Mouse (Mus musculus) c-Kit-positive CD71-positive TER-119-negative erythroid progenitor cells, embryonic 14.5 days (primary cell): ENCODE measurements at regions not wholly inside any gene's neighbourhood (a gene's known extent, or its start where the extent isn't known, plus 50 kb on each side); places are given as distances from the start of the nearest gene placed in this dataset.
A peak's percentile ranks its signal among the peaks of the same experiment; 100 is the strongest.

Source experiments
- DNase-seq: peaks from one replicate; pipeline ENCODE4 v3.0.0-alpha.2; 2013; ENCODE audit warnings: low read depth

DNA sequence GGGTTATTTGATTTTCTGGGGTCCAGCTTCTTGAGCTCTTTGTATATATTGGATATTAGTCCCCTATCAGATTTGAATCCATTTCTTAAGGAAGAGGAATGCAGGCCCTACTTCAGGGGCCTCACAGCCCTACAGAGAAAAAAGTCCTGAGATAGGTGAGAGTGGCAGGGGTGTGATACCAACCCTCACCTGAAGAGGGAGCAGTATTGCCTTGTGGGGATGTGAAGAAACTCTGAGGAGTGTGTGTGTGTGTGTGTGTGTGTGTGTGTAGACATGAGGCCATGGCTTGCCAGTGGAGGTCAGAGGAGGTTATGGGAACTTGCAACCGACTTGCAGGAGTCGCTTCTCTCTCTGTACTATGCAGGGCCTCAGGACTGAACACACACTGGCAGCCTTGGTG is 141.2 kb downstream of the Tex29 start:
- peak; percentile 7 for DNase-seq

DNA sequence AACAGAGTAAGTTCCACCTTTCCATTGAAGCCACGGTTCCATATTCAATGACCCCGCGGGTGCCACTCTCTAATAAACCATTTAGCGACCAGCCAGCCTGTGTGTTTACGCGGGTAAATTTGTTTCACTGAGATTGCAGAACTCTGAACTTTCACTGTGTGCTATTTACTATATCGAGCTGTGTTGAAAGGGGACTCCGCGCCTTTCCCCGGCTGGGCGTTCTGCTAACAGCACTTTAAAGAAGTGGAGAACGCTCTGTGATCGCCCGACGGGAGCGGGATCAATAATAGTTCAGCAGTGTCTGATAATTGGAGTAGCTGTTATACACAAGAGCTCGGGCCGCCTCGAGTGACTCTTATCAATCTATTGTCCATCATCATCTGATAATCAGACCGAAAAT is 149.8 kb downstream of the Tex29 start:
- no peak for DNase-seq

DNA sequence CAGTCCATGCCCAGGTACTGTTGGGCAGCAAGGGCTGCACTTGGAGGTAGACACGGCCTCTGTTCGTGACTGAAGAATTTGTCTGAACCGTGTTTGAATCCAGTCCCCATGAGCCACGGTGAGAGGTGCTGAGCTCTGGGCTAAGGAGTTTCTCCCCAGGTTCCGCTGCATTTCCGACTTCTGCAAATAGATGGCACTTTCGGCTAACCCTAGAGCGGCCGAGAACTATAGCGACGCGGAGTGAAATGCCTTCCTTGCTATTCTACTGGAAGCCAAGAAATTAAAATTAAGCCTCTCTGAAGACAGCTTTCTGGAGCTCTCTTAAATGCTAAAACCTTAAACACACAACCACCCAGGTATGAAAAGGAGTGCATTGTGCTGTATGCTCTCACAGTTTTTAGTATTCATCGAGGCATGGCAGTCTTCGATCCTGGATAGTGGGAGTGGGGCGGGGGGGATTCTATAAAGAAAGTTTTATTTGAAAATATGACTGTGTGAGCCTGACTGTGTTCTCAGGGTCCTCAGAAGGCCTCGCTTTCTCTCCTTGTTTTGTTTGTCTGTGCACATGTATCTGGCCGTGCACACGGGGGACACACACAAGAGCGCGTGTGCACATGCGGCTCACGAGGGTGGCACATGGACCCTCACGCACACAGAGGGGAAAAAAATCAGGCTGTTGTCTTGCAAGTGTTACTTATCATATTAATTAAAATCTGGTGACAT is 159.6 kb downstream of the Tex29 start:
- no peak for DNase-seq

DNA sequence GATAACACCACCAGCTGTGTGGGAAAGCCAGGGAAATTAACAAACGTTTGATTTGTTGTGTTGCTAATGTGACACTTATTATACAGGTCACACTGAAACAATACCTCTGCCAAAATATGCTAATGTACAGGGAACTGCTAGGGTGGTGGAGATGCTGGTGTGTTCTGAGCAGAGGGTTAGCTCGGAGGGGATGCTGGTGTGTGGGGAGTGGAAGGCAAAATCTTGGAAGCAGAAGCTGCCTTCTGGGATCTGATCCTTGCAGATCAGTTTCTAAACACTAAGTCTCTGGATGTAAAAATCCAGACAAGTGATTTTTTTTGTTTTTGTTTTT is 160.2 kb downstream of the Tex29 start:
- DNase-seq: no peak

DNA sequence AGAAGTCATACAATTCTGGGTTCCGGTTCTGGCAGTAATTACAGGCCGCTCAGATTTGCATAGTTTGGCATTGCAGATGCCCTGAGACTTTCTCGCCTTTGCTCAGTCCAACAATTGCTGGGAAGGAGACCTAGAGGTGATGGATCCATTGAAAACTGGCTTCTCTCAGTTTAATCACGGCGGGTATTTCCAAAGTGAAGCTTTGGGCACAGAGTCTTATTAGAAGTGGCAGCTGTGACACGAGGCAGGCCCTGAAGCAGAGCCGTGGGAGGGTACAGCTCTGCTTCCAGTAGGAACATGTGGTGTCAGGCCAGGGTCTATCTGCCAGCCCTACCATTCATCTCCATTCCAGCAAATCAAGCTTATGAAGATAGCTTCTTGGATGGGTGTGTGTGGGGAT is 164.0 kb downstream of the Tex29 start:
- DNase-seq: no peak

DNA sequence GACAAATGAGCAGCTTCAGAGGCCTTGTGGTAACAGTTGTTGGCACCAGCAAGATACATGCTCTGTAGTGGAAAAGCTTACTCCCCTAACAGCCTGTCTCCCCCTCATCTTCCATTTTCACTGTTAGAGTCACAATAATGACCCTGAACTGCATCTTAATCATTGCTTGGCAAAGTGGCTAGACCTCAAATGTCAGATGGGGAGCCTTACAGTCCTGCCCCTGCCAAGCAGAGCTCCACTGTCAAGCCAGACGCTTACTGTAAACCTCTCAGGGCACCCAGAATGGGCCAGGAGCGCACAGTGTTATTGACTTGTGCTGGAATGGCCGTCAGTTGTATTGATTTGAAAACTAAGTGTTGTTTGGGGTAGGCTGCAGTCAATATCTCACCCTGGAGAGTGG is 172.5 kb downstream of the Tex29 start:
- DNase-seq: no peak

DNA sequence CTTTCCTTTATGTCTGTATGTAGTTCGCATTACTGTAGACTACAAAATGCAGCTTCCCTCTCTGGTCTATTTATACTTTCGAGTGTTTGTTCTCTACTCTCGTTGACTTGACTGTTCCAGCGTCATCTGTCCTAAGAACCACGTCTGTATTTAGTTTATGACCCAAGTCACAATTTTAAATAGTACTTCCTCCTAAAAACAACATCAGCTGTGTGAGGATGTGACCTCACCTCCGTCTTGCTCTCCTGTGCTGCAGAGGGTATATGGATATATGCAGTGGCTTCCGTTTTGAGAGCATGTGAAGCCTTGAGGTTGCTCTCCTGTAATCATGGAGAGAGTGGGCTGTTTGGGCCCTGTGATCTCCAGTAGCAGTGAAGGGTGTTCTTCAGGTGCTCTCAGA is 177.5 kb downstream of the Tex29 start:
- DNase-seq: no peak

DNA sequence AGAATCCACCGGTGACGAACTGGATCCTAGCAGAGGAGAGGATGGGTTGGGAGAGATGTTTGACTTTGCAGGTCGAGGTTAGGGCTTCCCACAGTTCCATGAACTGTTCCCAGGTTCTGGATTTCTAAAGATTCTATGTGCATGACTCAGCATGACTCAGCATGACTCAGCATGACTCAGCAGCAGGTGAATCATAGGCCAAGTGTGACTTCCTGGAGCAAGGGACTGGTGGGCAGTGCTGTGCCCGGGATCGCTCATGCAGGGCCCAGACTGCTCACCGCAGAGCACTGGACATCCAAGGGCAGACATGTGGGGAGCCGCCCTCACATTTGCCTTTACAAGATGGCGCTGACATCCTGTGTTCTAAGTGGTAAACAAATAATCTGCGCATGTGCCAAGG is 179.0 kb downstream of the Tex29 start:
- no peak for DNase-seq

DNA sequence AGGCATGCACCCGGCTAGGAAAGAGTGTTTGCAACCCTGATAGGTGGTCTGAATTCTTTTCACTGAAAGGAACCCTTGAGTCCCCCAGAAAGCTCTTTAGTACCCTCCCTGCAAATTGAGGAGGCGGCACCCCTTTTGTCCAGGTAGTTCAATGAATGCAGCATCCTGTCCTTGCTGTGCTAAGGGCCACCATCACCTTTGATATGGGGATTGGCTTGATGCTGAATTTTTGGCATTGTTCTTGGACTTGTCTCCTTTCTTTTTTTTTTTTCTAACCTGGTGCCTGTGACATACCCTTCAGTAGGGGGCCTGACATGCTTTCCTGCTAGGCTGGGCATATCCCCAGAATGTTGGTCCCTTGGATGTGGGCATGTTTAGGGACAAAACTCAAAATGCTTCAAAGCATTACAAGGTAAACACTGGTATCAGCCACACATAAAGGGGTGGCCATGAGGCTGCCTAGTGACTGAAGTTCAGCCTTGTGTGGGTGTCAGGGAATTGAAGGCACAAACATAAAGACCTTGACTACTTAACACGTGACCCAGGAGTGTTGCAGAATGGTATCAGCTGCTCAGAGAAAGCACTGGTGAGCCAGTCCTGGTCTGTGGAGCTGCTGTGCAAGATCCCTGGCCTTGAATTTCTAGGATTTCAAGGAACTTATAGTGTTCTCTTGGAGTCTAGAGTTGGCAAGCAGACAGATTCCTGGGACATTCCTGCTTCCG is 183.6 kb downstream of the Tex29 start:
- no peak for DNase-seq

DNA sequence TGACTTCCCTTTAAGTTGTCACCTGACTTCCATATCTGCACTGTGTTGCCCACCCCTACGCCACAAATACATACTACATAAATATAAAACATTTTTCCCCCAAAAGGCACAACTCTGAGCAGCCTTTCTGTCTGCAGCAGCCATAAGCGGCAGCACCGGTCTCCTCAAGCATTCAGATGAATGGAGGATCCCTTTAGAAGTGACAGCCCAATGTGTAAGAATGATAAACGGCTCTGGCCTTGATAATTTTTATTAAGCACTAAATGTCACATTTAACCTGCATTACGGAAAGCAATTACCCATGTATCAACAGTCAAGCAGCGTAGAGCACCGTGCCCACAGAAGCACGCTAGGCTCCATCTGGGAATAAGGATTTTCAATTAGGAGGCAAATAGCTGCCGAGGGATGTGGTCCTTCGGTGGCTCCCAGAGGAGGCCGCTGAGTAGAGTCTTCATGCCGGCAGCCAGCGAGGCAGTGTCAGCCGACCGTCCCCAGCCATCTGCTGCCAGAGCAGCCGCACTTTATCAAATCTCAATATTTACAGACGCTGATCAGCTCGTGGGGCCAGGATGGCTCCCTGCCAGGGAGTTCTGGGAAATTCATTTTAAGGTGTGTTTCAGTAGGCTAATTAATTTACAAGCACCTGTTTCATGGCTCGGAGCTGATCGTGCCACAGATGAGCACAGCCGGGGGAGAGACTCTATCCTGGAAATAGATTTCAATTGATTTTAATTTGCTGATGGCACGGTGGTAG is 190.3 kb downstream of the Tex29 start:
- DNase-seq: no peak

DNA sequence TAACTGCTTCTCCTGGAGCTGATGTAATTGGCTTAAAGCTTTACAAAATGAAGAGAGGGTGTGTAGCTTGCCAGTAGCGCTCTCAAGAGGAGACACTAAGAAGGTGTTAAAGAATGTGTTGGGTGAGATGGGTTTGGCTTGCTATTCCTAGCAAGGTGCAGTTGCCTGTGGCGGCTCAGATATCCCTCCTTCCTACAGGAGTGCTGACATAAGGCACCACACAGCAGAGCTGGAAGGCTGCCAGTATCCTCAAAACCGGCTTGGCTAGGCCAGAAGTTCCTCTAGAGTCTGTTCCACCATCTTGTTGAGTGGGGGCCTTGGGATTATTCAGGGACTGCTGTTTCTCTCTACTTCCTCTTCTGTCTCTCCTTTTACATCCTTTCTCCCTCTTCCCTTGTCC is 191.5 kb downstream of the Tex29 start:
- DNase-seq: no peak

DNA sequence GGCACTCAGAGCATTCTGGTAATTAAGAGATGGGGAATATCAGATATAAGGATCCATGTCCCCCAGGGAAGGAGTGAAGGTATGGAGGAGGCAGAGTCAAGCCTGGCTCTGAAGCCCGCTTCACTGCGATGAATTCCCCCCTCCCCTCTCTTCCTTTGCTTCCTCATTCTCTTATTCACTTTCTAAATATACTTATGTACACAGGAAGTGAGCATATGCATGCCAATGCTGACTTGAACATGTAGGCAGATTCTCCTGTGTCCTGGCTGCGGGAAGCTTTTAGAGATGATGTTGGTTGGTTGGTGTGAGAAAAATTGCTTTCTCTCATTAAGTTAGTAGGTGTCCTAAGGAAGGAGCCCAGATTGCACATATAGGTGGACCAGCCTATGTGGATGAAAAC is 192.1 kb downstream of the Tex29 start:
- DNase-seq: no peak

DNA sequence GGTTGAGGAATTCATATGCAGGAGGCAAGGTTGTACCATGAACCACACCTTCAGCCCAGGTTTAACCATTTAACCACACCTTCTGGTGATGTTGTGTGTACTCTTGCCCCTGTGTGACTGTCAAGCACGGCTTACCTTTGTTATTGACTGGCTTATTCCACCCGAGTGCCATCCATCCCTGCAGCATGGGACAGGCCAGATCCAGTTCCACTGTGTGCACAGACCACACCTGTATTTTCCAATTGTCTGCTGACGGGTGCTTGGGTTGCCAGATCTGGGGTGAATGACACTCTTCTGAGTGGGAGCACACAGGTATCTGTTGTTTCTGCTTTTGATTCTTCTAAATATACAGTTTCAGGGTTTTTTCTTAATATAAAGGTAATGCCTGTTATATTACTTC is 196.1 kb downstream of the Tex29 start:
- no peak for DNase-seq

DNA sequence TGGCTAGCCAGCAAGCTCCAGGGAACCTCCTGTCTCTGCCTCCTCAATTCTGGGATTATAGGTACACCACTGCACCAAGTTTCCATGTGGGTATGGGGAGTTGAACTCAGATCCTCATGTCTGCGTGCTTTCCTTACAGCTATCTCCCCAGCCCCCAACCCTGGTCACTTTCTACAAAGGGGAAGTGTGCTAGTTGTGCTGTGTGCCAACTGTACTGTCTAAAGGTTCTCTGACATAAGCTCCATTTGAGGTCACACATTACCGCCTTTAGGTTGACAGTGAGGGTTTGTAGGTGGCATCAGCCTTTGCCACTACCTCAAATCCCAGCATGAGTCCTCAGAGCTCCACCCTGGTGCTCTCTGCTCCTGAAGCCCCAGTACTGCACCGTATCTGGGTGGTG is 200.7 kb downstream of the Tex29 start:
- no peak for DNase-seq

DNA sequence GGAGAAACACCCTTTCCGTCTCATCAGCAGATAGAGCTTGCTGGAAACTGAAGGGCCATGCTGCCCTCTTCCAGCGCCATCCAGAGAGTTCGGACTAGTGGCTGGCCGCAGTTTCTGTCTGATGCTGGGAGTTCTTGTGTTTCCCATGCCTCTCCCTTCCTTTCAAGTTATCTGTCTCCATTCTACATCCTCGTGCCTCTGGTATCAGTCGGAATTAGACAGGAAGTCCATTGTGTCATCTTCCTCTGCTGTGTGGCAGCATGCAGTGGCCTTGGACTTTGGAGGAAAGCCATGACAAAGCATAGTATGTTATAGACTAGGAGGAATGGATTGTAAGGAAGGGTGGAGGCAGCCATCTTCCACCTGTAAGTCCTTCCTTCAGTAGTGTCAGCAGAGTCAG is 201.4 kb downstream of the Tex29 start:
- DNase-seq: no peak

DNA sequence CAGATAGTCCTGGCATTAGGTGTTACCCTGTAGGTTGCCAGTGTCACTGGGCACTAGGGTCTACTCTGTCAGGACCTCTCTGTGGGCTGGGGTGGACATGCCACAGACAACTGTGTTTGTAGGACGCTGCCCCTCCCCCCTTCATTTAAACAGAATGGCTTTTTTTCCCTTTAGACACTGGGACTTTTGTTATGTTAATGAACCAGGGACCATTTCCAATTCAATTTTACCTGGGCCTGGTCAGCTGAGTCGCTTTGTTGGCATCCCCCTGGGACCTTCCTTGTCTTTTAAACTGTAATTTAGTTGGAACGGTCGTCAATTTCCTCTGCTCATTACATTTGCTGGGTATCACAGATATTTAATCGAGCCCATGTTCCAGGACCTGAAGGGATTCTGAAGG is 210.6 kb downstream of the Tex29 start:
- DNase-seq: no peak

DNA sequence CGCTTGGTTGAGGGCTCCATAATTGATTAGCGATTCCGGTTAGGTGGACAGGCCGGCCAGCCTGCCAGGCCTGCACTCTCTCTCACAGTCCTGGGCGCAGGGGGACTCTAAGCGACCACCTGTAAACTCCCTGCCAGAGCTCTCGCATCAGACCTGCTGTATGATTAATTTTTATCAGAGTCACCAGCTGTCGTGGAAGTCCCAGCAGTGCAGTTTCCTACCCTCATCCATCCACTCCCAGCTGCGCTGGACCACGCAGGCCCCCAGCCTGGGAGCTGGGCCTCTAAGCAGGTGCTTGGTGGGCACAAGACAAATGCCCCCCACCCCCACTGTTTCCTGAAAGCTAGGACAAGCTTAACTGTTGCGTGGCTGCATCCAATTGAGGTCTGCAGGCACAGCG is 211.1 kb downstream of the Tex29 start:
- no peak for DNase-seq

DNA sequence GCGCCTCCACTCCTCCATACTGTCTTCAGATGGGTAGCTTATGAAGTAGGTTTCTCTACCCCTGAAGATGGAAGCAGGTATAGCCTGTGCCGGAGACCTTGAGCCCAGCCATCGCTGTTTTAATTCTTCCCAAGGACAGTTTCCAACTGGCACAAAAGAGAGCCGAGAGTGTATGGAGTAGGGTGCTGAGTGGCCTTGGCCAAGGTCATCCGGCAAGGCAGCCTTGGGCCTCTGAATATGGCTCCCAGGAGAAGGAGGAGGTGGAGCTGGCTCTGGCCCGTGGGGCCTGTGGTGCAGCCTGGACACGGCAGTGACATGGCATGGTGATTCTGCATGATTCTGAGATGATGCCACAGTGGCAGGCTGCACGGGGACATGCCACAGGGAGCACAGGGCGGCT is 215.7 kb downstream of the Tex29 start:
- DNase-seq: no peak

DNA sequence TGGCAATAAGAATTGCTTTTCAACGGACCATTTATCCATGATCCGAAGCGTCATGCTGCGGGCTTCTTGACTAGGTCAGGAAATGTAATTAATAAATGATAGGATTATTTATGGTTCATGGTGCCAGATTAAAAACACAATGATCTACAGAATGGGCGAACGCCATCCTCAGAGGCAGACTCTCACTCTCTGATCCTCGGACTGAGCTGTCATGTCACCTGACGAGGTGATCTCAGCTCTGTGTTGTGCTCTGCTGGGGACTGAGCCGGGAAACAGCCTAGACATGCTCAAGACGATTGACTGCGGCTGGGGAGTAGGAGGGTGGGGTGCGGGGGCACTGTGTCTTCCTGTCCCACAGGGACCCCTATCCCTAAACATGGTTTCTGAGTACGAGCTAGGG is 217.4 kb upstream of the A230072I06Rik start:
- DNase-seq: no peak

DNA sequence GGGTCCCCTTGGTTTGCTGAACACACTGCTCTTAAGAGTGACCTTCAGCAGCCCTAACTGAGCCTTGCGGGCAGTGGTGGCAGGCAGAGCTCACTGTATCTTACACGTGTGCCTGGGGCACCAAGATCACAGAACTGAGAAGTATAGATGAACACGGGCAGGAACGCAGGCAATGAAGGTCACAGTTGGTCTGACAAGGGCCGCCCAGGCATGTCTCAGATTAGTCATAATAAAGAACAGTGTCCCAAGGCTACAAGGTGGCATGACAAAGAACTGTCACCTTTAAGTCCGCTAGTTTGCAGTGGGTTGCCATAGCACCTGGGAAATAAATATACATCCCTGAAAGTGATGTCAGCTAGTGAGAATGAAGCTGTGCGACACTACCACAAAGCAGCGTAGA is 215.9 kb upstream of the A230072I06Rik start:
- DNase-seq: no peak

DNA sequence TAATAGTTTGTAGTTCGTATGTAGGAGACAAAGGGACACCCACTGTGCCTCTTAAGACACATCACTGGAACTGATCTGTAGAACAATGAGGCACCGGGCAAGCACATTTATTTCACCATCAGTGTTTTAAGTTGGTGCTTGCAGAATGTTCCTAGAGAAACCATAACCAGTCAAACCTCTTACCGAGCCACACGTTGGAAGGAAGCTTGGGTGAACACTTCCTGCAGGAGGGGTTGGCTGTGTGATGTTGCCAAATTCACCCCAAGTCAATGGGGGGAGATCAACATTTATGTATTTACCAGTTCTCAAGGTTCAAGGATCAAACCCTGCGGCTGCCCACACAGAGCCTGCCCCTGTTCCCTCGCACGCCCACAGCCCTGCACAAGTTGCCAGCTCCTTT is 214.0 kb upstream of the A230072I06Rik start:
- no peak for DNase-seq

DNA sequence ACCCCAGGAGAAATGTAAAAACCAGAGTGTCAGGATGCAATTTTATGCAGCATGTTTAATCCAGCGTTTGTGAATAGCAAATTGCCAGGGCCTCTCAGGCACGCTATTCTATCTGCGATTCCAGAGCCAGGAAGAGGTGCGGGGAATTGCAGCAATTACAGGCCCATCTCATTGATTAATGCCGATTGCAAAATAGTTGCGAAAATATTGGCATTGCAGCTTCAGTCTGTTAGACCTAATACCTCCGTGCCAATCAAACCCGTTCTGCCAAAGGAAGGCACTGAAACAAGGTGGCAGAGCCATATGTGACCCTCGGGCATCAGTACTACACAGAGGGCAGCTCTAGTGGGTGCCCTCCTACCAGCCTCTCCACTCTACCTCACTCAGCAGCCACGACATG is 212.2 kb upstream of the A230072I06Rik start:
- no peak for DNase-seq

DNA sequence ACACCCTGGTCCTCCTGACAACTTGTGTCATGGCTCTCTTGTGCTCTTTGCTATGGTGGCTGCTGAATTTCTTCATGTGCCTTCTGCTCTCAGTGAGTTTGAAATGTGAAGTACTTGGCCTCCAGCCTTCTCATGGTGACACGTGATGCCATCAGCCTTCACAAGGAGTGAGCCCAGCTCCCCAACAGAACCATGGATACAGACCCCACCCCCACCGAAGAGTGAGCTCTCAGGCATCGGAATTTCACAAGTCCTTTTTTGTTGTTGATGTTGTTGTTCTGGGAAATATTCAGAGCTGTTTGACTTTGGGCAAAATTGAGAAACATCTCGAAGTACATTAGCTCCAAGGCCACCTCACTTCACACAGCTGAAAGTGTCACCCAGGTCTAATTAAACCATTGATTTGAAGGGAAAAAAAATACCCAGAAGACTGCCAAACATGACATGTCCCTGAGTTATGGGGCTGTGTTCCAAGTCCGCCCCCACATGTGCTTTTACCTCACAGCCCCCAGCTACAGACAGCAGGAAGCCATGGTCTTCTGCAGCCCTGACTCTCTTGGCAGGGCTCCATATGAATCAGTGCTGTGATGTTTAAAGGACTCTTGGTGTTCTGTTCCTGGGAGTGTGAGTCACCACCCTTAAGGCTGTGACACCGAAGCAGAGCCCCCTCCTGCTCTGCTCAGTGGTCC is 205.2 kb upstream of the A230072I06Rik start:
- DNase-seq: no peak
